Mouse (Mus musculus): Measurements from ENCODE around the gene Artn. TPM values are rescaled to one million over a fixed set of nuclear protein-coding genes. Genes with fewer than 3 reads are reported as not detected.
A peak's percentile ranks its signal among the peaks of the same experiment; 100 is the strongest.

The Artn gene
- total RNA-seq (2021), result 0.41 TPM in 1 of 2 replicates, not detected in the other
- long read RNA-seq, experiment 1, result 0 reads
- long read RNA-seq, experiment 2, result 0 reads

DNA sequence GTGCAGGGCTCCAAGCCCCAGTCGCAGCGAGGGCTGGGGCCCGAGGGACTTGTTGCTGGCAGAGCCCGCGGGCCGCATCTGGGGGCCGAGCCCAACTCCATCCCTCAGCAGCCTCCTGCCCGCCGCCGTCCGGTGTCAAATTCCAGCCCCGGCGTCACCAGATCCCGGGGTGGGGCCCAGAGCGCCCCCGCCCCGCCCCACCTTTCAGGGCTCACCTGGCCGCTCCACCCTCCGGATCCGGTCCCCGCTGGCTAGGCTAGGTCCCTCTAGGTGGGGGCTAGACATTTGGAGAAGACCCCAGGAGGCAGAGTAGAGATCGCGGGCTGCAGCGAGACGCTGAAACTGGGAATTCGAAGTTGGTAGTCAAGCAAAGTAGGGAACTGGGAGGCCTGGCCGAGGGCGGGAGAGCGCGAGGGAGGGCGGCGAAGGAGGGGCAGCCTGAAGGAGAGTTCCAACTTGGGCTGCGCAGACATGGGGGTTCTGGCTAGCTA is at the start of gene Artn:
Gene Artn (minus strand): TSS at position 373 of the 491 bp plus-strand sequence.
- DNase-seq, result peak; percentile 40

DNA sequence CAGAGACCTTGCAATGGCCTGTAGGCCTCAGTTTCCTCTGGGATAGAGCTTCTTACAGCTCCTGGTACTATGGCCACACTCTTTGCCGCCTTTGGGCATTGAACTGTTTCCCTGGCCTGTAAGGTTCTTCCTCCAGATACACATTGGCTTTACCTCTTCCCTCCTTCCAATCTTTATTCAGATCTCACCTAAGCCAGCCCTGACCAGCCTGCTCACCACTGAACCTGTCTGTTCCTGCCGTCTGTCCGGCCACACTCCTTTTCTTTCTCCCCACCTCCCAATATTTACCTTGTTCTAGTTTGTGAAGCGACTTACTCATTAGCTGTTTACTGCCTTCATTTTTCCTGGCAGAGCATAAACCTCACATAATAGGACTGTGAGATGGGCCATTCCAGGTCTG is 49.6 kb upstream of the Artn start:
- DNase-seq, result no peak

DNA sequence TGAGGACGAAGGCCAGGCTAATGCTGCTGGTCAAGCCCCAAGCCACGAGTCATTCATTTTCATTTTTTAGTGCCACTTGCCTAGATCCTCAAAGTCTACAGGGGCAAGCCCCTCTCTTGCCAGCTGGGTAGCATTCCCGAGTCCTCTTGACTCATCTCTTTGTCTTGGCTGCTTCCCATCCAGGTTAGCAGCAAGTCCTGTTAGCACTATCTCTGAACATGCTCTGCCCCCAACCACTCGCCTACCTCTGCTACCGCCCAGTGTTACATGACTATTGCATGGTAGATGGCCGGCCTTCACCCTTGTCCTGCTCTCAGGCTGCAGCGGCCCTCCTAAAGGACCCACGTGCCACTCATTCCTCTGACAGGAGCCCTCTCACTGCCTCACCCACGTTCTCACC is 48.7 kb upstream of the Artn start:
- DNase-seq, result no peak

DNA sequence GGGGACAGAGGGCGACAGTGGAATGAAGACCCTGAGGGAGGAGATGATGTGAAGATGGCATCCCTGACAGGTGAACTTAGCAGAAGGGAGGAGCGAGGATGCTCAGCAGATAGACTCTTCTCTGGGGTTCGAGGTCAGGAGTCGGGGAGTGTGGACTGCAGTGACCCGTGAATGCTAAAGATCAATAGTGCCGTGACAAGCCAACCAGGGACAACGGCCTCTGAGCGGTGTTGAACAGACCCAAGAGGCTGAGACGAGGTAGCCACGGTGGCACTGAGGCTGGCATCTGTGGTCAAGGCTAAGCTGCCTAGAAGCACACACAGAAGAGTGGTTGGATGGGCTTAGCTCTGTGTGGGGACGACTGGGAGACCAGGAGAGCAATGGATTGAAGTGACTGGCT is 48.3 kb upstream of the Artn start:
- no peak for DNase-seq

DNA sequence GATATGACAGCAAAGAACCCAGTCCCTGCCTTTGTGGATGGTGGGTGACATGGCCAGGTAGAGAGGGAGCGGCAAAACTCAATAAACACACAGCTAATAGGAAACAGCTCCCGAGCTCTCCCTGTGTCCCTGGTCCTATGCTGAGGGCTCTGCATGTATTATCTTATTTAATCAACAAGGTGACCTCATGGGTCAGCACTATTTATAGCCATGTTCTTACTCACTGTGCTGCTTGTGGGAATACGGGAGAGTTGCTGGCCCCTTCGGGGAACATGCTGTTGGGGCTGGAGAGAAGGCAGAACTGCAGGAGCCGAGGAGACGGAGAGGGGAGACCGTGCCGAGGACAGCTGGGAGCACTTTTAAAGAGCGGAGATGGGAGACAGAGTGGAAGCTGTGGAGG is 47.8 kb upstream of the Artn start:
- DNase-seq, result no peak

DNA sequence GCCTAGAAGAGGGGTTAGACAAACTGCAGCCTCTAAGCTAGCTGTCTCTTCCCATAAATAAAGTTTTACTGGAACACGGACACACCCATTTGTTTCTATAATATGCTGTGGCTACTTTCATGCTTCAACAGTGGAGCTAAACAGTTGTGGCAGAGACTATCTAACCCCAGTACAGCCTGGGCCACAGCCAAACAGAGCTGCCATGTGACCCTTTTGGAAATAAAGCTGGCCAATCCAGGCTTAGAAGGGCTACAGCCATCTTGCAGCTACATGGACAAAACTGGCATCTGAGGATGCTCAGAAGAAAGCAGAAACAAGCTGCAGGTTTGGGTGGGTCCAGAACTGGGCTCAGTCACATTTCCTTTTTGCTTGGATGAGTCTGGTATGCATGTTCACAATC is 46.3 kb upstream of the Artn start:
- no peak for DNase-seq

DNA sequence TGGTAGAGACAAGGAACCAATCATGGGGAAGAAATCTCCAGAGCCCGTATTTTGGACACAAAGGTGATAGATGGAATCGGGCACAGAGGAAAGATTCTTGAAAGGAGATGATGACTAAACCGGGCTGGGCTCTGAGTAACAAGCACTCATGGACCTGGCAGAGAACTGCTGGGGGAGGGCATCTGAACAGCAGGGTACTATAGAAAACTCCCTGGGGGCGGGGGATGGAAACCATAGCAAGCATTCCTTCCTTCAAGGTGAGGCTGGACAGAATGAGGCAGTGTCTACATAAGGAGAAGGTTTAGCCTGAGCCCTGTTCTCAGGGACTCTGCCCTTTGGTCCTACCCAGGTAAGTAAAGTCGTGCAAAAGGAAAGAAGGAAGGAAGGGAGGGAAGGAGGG is 45.2 kb upstream of the Artn start:
- DNase-seq, result no peak

DNA sequence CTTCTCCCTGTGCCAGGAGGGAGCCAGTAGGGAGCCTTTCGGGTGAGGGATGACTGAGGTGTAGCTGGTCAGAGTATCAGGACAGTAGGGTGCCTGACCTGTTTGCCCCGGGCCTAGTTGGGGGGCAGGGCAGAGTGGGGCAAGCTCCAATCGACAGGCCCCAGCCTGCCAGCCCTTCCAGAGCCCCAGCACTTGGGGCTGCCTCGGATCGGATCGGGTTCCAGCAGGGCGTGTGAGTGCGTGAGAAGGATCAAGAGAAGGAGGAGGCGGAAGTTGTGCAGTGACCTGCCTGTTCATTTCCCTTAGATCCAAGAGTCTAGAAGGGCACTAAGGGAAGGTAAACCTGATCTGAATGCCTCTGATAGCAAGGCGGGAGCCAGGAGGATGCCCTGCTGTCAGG is 43.4 kb upstream of the Artn start:
- no peak for DNase-seq

DNA sequence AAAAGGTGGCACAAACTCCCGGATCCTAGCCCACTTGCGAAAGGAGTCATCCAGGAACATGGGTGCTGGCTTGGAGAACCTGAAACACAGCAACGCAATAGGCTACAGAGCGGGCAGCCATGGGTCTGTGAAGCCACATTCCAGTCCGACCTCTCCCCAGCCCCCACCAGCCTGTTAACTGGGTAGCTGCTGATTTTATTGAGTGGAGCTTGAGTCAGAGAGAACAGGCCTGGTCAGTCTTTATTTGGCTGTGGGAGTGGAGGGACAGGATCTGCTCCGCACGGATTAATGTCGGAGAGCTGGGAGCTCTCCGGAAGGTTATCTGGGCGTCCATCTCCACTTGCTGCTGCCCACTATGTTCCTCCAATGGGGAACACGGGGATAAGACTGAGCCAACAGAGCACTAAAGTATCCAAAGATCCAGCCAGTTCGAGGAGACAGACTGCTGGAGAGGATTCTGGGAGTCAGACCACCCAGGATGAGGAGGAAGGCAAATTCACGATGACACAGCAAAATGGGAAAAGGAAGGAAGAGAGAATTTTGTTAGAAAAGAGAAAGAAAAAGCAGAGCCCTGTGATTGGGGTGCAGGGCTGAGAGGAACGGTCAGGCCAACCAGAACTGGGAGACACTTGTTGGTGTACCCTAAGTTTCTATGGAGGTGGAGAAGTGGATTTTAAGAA is 34.9 kb upstream of the Artn start:
- DNase-seq, result no peak

DNA sequence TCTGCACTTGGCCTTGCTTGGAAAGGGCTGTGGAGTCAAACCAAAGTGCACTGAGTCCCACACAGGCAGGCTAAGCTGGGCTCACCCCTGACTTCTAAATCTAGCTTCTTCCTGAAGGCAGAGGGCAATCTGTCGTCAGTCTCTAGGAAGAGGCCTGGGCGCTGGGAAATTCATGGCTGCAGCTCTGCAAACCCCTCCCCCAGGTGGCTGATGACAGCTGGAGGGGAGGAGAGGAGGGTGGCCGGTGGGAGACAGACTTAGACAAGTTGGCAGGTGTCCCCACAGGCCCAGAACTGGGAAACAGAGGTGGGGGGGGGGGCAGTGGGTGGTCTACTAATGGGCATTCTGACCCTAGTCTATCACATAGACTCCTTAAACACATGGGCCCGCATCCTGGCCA is 27.9 kb upstream of the Artn start:
- DNase-seq, result no peak

DNA sequence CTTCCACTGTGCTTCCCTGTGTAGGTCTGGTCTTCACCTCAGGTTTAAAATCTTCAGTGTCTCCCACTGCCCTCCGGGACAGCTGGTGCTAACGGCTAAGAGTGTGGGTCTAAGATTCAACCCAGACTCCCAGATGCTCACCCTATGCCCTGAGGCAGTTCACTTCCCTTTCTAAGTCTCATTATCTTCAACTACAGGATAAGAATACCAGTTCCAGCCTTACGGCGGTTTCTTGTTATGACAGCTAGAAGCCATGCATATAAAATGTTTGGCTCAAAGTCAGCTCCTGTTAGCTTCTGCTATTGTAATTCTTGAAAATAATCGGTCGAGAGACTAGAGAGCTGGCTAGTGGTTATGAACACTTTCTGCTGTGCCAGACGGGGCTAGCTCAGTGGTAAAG is 17.9 kb upstream of the Artn start:
- DNase-seq, result no peak

DNA sequence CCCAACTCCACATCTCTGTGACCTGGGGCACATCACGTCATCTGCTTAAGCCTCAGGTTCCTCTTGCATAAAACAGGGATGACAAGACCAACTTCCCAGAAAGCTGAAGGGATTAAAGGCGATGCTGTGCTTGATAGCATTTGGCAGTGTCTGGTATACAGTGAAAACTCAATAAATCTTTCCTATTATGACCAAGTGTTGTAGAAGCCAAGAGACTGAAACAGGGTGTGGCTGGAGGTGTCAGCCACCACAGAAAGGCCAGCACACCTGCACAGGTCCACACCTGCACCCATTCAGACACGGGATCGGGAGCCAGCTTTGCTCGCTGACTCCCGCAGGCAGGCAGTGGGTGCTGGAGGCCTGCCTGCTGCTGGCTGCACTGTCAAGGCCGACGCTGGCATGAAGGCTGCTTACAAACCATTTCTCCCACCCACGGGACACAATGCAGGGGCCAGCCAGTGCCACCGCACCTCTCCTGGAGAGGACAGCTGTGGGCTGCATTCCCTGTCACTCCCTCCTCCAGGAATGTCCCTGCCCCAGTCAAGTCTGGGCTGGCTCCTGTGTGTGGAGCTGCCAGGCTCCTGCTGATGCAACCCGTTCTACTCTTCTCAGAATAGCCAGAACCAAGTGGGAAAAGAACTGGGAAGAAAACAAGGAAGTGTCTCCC is 17.2 kb upstream of the Artn start:
- peak; percentile 74 for DNase-seq

DNA sequence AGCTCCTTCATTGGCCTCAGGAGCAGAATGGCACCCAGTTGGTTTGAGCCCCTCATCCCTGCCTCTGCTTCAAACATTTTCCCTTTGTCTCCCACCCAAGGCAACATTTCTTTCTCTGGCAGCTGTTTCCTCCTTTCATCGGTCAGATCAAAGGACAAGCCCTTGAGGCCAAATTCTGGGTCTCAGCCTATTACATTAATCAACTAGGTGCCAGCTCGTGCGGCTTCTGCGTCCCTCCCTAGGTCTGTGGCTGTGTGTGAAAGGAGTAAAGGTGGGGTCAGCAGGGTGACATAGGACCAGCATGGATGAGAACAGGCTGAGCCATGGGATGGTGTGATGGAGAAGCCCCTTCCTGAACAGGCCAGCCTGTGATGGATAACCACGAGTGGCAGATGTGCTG is 13.8 kb upstream of the Artn start:
- DNase-seq, result peak; percentile 26

DNA sequence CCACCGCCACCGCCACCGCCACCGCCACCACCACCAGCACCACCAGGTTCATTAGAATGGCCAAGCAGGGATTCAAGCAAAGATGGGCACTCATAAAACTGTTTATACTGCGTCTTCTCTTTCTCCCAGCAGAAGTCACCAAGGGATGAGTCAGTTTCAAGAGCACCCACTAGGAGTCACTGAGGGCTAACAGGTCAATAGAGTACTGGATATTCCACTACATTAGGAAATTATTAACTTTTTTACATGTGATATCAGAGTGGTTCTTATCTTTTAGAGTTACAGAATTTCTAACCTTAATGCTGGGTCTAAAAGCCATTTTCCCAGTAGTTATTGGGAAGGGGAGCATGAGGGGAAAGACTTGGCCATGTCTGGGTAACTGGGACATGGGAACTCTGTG is 7.4 kb upstream of the Artn start:
- DNase-seq, result no peak

DNA sequence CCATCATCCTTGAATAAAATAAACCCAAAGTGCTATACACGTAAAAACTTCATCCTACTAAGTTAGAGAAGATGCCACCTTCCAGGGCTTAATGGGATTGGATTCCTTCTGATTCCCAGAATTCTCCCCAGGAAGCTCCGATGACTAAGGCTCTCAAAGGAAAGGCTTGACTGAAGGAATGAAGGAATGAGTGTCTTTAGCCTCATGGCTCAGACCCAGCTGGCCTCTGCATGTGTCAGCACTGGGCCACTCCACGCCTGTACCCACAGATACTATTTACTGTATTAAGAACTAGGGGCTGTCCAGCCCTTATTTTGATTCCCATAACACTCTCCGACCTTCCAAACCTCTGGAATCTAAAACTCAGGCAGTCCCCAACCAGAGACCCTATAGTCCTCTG is 4.5 kb upstream of the Artn start:
- DNase-seq, result no peak

DNA sequence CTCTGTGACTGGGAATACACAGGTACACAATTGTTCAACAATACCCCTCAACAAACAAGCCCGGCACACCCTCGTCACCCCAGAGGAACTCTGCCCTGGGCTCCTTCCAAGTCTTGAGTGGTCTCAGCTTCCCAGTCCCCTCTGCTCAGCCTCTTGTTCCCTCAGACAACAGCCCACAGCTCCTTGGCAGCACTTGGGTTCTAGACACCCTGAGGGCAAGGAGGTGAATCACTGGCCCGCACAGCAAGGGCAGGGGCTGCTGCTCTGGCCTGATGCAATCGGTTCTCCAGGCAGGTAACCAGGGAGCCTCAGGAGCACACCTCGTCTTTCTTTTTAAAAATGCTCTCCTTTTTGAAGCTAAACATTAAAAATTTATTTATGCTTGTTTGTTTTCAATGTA is 3.7 kb upstream of the Artn start:
- no peak for DNase-seq

DNA sequence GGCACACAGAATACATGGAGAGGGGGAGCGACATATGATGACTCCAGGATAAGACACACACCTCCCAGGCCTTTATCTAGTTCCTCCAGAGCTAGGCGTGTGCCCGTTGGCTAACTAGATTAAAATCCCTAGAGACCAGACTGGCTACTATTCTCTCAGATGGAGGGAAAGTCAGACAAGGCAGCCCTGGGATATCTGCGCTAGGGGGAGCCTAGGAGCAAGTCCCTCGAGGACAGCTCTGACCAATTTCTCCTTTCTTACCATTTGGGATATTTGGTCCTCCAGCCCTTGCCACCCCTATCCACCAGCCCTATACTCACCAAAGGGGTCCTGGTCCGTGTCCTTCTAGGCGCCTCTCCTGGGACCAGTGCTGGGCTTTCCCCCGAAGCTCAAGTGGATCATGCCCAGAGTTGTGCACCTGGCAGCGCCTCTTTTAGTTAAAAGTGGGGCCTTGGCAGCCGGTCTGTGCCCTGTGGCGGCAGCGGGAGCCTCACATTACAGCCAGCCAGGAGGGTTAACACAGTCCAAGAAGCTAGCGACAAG is 793 bp downstream of the Artn start:
- peak; percentile 71 for DNase-seq

DNA sequence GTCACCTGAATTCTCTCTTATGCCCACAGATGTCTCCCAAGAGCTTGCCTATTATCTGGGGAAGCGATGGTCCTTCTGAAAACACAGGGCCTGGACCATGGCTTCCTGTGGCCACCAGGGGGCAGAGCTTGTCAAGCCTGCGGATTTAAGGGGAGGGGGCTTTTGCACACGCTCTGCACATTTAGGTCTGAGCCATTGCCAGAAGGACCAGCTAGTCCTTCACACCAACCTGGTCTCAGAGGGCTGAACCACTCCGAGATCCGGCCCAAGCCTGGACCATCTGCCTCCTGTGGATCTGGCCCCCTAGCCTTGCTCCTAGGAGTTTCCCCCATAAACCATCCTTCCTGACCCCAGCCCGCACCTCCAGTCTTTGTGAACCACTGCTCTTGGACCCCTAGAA is 1.3 kb downstream of the Artn start:
- peak; percentile 37 for DNase-seq

DNA sequence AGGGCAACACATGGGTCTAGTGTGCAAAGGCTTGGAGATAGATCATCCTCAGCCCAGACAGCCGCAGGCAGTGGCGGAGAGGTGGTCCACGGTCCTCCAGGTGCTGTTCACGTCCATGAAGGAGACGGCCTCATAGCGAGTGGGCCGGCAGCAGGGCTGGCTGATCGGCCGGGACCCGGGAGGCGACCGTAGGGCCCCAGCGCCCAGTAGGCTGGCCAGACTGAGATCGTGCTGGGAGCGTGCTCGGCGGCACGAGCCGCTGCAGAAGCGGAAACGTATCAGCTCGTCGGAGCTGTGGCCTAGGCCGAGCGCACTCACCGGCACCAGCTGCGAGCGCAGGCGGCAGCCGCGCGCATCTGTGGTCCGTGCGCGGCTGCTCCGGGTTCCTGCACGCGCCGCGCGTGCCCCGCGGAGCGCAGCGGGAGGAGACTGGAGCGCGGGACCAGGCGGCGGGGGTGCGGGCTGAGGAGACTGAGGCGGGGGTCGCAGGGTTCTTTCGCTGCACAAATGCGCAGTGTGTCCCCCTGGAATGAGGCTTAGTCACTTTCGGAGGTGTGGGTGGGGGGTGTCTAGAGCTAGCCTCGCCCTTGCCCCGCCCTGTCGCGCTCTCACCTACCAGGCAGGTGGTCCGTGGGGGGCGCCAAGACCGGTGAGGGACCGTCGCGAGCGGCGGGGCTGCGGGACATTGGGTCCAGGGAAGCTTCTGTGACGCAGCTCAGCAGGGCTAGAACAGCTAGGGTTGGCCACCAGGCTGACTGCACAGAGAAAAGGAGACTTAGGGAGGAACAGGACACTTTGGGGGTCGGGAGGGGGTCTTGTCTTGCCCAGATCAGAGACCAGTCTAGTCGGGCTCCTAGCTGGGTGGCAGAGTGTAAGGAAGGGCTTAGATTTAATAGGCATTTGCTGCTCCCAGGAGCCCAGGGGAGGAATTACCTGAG is 2.7 kb downstream of the Artn start:
- peak; percentile 62 for DNase-seq

DNA sequence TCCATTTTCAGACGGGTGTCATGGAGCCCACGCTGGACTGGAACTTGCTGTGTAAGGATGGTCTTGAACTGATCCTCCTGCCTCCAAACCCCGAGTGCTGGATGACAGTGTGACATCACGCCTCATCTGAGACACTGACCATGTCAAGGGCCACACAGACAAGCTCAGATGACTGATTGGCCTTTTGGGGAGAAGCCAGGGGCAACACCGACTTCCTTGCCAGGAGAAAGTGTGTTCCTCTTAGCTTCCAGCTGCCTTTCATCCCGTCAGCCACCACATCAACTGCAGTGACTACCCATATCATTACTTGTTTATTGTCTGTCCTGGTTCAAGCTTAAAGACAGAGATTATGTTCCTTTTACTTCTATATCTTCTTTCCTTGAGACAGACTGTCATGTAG is 4.6 kb downstream of the Artn start:
- DNase-seq, result no peak

DNA sequence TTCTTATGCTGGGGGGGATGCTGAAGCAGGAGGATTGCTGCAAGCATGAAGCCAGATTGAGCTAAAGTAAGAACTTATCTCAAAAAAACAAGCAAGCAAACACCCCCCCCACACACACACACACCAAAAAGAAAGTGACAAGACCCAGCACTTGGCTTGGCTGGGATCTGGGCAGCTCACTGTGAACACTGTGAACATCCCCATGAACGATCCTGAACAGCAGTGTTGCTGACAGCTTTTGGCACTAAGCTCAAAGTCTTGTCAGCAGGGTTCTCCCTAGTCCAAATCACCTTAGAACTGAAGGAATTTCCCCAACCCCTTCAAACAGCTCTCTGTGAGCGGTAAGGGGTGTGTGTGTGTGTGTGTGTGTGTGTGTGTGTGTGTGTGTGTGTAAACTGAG is 6.1 kb downstream of the Artn start:
- DNase-seq, result no peak

DNA sequence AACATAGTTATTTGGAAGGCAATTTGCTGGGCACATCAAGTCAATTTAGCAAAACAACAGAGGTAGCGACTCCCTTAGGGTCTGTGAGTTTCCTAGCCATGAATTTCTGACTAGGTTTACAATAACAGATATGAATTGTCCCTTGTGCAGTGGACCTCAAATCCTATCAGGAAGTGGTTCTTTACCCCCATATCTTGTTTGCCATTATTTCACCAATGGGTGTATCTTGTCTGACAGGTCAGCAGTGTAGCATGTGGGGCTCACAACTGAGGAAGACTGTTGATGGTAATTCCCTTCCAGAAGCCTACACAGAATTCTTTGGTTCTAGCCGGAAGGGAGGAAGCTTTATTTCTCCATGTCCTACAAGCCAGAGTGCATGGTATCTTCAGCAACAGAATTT is 8.2 kb downstream of the Artn start:
- no peak for DNase-seq

DNA sequence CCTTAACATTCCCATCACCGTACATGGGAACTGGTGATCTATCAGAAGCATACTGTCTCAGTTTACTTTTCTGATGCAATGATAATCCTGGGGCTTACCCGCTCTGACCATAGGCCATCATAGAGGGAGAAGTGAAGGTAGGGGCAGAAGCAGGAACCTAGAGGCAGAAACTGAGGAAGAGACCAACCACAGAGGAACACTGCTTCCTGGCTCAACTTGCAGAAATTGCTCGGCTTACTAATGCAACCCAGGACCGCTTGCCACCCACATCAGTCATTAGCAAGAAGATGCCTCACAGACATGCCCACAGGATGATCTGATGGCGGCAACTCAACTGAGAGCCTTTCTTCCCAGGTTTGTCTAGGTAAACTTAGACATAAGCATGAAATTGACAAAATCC is 10.8 kb downstream of the Artn start:
- no peak for DNase-seq

Data from adrenal gland, postnatal 14 days (tissue).